Mouse (Mus musculus) activated CD4-positive, CD25-positive, alpha-beta regulatory T cell, adult 4 months (primary cell): ENCODE data around the gene Glul. TPM values are rescaled to one million over a fixed set of nuclear protein-coding genes. Genes with fewer than 3 reads are reported as not detected.

Experiments
- ATAC-seq: one replicate; pipeline ENCODE4 v1.8.0; 2017
- polyA plus RNA-seq, 2 experiments: library from polyadenylated mRNA; unstranded; fragments of 100-300 nt; shearing (Covaris generic); gene quantifications; one replicate each; pipeline ENCODE4 v1.2.1; 2017

Gene Glul
- polyA plus RNA-seq, 2 experiments from 2014 or later, result 28.1 to 28.9 TPM

DNA sequence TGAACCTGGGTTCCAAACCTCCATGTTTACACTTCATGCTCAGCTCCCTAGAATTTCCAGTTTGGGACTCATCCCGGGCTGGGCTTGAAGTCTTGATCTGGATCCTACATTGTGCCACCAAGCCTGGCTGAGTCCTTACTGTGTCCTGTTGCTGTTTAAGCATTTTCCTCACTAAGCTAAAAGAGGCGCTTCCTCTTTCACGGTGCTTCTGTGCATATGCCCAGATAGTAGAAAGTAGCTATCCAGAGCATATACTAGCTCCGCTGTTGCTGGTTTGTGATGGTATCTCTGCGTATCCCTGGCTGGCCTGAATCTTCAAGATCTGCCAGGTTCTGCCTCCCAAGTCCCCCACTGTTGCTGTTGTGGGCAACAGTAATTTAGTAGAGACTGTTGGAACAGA lies 10.7 kb downstream of the Glul start:
- ATAC-seq, result no peak

DNA sequence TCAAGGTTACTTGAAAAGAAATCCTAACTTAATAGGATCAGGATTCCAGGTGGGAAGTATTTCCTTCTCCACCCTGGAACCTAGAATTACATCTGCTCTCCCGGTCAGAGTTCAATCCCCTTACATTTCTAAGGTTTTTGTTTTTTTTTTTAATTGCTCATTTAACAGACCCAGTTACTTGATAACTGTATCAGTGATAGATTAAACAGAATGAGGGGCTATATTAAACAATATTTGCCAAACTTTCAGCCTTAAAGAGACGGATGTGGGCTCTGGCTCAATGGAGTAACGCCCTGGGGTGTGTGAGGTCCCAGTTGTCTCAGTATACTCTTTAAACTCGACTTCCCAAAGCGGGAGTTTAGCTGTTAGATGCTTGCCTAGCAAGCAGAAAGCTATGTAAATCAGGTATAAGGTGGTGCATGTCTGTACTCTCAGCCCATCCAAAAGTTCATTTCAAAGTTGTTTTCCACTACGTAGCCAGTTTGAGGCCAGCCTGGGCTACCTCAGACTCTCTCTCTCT lies 11.6 kb downstream of the Glul start:
- no peak for ATAC-seq

DNA sequence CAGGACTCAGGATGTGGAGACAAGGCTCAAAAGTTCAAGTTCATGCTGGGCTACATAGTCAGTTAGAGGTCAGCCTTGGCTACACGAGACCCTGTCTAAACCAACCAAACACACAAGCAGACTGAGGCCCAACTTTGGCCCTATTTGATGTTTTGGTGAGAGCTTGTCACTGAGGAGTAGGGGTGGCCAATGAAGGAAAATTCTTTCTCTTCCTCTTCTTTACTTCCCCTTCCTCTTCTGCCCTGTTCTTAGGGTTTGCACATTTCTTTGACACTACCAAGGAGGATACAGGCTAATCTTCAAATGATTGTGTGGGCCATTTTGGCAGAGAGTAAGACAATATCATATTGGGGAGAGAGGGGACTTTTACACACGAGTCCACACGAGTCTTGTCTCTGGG lies 14.1 kb downstream of the Glul start:
- ATAC-seq, result no peak

DNA sequence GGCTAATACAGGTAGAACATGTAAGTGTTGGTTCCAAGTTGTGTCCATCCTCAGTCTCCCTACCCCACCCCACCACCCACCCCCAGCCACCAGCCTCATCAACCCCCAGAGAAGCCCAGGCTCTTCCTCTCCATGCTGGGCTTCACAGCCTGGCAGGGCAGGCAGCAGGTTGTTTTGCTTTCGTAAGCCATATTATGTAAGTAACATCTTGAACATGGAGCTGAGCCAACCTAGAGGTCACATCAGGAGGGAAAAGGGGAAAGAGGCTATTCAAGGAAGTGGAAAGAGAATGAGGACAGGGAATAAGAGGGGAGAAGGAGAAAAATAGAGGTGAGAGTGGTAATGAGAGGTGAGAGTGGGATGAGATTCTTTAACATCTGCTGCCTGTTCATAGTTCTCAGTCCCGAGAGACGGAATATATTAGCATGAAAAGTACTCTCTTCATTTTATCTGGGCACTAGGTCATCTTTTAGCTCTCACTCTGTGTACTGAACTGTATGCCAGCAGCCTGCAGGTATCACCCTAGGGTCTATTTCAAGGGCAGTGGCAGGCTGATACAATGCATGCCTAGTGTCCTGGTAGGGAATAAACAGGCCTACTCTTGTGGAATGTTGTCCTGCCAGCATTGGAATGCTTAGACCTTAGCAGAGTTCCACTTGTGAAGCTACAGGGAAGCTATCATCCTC lies 18.9 kb downstream of the Glul start:
- ATAC-seq, result no peak

DNA sequence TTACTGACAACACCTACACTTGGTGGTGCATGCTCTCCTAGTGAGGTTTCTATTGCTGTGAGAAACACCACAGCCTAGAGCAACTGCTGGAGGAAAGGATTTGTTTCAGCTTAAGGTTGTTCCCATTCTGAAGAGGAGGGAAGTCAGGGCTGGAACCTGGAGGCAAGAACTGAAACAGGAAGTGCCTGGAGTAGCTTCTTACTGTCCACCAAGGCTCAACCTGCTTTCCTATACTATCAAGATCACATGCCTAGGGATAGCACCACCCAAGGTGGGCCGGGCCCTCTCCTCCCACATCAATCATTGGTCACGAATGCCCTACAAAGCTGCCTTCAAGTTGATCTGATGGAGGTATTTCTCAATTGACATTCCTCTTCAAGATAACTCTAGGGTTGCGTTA lies 21.9 kb downstream of the Glul start:
- ATAC-seq, result no peak

DNA sequence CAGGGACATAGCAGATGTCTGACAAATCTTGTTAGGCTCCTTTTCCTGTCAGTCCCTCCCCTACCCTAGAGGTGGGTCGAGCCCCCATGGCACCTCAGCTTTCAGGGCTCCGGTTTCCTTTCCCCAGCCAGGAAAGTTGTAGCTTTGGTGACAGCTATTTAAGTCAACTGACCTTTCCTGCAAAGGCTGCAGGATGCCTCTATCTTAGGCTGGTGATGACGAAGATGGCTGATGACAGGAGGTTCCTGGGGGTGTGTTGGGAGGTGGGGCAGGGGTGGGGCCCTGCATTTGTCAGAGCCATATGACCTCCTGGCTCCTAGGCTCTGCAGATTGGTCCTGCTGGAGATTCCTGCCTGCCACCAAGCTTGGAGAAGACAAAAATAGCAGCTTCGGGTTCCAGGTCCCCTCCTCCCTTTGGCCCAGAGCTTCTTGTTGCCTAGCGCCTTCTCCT lies 22.9 kb downstream of the Glul start:
- ATAC-seq, result no peak

DNA sequence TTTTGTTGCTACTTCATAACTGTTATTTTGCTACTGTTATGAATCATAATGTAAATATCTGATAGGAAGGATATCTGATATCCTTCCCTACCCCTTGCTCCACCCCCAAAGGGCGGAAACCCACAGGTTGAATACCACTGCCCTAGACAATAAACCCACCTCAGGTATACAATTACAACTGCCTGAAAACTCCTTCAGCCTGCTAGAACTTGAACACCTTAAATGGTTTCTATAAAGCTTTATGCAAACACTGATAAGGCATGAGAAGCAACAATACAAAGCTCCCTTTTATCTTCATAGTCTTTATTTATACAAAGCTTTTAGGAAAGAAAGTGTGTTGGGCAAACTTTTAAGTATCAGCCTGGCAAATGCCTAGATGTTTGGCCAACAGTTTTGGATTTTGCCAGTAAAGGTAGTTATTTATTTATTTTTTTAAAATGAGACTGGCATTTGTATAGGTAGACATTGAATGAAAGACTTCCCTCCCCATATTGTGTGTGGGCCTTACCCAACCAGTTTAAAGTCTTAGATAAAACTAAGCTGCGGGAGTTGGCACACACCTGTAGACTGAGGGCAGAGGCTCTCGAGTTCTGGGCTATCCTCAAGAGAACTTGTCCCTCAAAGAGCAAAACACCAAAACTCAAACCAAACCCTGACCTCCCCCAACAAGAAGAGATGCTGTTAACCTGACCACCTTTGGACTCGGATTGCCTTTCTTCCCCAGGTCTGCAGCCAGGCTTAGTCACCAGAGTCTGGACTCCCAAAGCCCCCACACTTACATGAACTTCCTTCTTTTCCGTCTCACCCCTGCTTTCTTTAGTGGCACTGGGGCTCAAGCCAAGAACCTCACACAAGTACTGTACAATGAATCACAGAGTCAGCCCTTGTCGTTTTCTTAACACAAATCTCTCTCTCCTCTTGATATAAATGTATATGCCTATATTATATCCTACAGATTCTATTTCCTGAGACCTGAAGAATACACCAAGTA lies 24.9 kb downstream of the Glul start:
- no peak for ATAC-seq

DNA sequence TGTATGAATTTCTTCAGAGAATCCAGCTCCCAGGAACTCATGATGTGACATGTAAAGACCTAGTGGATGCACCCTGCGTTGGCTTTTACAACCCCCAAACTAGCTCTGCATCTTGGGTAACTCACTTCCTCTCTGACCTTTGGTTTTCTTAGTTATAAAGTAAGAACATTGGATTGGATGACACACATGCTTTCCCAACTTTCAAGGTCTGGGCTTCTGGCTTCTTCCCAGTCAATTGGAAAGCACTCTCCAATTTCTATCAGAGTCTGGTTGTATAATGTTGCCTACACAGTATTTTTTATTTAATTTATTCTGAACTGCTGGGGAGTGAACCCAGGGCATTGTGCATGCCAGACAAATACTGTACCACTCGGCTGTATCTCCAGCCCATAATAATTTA lies 30.7 kb downstream of the Glul start:
- no peak for ATAC-seq

DNA sequence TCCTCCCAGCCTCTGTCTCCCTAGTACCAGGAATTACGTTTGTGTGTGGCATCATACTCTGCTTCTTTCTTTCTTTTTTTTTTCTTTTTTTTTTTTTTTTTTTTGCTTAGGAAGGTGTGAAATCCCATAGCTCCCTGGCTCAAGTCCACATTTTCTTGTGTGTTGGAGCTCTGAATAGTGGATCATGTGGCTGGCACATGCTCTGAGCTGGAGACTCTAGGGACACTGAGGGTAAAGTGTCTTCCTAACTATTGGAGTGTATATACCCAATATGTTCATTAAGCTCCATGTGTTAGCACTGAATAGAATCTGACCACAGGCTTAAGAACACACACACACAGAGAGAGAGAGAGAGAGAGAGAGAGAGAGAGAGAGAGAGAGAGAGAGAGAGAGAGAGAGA lies 34.0 kb downstream of the Glul start:
- ATAC-seq, result no peak

DNA sequence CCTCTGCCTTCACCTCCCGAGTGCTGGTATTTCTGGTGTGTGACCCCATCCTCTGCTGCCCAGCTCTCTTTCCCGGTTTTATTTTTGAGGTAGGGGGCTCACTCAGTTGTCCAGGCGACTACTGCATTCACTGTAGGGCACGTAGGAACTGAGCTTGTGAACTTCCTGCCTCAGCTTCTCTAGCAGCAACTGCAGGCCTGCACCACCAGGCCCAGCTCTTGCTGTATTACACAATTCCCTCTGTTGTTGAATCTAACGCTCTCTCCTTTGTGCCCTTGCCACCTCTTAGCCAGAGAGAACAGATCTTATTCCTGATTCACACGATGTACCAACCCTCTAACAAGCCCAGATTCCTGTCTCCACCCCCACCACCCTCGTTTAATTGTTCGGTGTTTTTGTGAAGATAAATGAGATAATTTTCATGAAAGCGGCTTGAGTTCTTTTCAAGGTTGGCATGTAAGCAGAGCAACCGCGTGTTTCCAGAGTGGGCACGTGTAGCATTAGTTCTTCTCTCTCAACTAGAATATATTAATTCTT lies 36.2 kb downstream of the Glul start:
- ATAC-seq, result no peak

DNA sequence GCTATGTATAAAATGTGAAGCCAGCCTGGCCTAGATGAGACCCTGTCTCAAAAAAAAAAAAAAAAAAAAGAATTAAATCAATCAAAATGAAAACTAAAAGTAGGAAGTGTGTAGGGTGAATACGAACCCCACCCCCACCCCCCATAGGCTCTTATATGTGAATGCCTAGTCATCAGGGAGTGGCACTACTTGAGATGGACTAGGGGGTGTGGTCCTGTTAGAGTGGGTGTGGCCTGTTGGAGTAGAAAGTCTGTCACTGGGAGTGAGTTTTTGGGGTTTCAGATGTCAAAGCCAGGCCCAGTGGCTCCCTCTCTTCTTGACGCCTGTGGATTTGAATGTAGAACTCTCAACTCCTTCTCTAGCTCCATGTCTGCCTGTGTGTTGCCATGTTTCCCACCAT lies 37.3 kb downstream of the Glul start:
- ATAC-seq, result no peak

DNA sequence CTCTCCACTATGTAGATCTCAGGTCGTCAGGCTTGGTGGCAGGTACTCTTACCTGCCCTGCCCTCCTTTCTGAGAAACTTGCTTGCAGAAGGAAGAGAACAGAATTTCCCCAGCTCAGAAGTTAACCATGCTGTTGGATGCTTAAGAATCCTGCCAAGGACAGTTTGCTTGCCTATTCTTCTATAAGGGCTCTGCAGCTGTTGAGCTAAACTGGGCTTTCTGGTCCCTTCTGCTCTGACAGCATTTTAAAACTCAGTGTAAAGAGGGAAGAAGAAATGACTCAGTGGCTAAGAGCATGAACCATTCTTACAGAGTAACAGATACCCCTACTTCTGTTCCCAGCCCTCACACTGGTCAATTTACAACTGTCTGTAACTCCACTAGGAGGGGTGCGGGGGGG lies 41.2 kb downstream of the Glul start:
- ATAC-seq, result no peak

DNA sequence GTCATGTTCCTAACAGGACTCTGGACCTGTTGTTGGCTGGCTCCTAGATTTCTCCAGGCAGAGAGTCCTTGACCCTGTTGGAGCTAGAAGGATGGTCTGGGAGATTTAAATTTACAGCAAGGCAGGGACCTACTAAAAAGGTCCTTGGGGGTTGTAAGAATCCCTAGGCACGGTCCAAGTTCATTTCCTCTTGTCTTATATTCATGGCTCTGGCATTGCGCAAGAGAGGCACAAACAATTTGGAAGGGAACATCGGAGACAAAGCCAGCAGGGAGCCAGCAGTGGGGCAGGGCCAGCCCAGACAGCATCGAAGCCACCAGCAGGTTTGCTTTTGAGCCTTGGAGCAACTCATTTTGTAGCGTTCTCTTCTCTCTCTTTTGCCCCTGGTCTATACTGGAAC lies 45.4 kb downstream of the Glul start:
- ATAC-seq, result no peak

DNA sequence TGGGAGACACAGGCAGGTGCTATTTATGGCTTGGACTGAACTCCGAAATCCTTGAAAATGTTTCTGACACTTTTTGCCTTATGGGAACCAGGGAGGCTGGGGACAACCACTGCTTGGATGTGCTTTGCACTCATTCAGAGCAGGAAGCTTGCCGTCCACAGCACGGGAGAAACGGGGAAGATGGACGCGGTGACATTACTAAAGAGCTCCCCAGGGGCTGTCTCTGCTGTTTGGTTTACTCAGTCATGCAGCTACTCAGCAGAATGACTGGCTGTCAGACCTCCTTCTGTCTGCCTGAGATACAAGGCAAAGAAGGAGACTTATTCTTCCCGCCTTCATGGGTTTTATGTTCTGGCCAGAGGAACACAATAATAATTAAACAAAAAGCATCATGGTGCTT lies 47.2 kb downstream of the Glul start:
- no peak for ATAC-seq

DNA sequence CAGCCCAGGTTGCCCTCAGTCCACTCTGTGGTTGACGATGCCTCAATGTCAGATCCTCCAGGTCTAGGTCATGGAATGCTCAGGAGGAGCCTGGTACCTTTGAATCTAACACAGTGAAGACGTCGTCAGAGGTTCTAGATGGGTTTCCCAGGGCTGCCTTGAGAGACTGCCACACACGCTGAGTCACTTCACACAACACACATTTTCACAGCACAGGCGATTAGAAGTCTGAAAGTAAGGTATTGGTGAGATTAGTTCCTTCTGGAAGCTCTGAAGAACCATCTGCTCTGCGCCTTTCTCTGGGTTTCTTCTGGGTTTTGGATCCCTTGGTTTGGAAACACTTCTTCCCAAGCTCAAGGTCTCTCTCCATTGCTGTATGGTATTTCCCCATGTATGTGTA lies 48.1 kb downstream of the Glul start:
- no peak for ATAC-seq

DNA sequence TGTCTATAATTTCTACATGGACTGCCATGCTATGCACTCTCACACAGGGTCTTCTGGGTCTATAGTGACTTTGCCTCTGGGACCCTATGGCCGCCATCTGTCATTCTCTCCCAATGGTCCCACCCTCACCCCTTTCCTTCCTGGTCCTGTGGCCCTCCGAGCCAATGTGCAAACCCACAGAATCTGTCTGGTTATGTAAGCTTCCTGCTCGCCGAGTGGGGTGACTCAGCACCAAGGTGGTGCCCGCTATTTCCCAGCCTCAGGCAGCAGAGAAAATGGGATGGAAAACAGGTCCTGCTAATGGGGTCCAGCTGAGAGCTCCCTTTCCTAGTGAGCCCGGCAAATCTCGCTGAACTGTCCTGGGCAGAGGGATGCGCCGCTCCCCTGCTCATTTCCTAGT lies 53.5 kb downstream of the Glul start:
- ATAC-seq, result no peak

DNA sequence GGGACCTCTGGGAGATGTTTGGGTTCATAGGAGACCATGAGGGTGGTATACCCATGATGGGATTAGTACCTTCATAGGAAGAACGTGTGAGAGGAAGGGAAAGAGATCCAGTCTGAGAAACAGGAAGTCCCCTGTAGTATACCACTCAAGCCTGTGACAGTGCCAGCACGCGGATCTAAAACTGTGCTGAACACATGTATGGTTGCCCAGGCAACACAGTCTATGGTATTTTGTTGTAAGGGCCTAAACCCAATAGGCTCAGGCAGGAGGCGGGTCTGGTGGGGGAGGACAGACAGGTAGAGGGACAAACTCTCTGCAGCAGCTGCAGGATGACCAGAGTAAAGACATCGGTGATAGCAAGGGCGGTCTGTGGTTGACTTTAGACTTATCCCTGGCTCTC lies 54.1 kb downstream of the Glul start:
- ATAC-seq, result no peak

DNA sequence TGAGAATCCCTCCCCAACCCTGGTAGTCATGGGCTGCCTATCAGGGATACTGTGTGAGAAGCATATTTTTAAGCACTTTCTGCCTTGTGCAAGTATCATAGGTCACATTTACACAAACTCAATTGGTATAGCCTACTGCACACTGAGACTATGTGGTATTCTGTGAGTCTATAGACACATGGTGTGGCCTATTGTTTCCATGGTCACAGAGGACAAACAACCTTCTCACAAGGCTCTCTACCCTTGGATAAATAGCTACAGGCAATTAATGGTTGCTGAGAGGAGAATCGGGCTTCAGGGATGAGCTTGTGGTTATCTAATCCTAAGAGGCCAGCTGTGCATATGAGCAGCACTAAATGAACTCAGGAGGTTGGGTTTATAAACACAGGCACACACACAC lies 58.1 kb downstream of the Glul start:
- ATAC-seq, result no peak

Other genes starting within 250 kb of the Glul start
- gene Rgs8, start 246.9 kb upstream of the Glul start, polyA plus RNA-seq, result under 1 TPM in 1 of 2 experiments, not detected in 1; 0.09 TPM
- 10 to 100 TPM in 1 of 2 experiments, 1 to 10 TPM in 1; 5.6 to 27.5 TPM for gene Rgs16, start 159.6 kb upstream of the Glul start, polyA plus RNA-seq
- 10 to 100 TPM; 38.6 to 49.7 TPM for gene Rnasel, start 150.5 kb upstream of the Glul start, polyA plus RNA-seq
- gene Rgsl1, start 55.8 kb upstream of the Glul start, polyA plus RNA-seq, result not detected
- under 1 TPM in 1 of 2 experiments, not detected in 1; 0.17 TPM for gene Teddm1b, start 25.6 kb upstream of the Glul start, polyA plus RNA-seq
- gene Teddm1a, start 8.2 kb upstream of the Glul start, polyA plus RNA-seq, result under 1 TPM in 1 of 2 experiments, not detected in 1; 0.48 TPM
- under 1 TPM; 0.29 to 0.54 TPM for gene Teddm2, start 284 bp downstream of the Glul start, polyA plus RNA-seq